Mouse (Mus musculus): ENCODE data around the gene Pwp1. TPM values are rescaled to one million over a fixed set of nuclear protein-coding genes. Genes with fewer than 3 reads are reported as not detected.

Gene Pwp1
- total RNA-seq (2023; ENCODE audit: inconsistent age): 22.0 to 26.8 TPM (median 24.8 TPM) in 4 replicates

GRCm38 (mm10) chr10:85829085-85829853 is at the start of gene Pwp1:
Pwp1 (plus strand) TSS chr10:85829494.

DNA sequence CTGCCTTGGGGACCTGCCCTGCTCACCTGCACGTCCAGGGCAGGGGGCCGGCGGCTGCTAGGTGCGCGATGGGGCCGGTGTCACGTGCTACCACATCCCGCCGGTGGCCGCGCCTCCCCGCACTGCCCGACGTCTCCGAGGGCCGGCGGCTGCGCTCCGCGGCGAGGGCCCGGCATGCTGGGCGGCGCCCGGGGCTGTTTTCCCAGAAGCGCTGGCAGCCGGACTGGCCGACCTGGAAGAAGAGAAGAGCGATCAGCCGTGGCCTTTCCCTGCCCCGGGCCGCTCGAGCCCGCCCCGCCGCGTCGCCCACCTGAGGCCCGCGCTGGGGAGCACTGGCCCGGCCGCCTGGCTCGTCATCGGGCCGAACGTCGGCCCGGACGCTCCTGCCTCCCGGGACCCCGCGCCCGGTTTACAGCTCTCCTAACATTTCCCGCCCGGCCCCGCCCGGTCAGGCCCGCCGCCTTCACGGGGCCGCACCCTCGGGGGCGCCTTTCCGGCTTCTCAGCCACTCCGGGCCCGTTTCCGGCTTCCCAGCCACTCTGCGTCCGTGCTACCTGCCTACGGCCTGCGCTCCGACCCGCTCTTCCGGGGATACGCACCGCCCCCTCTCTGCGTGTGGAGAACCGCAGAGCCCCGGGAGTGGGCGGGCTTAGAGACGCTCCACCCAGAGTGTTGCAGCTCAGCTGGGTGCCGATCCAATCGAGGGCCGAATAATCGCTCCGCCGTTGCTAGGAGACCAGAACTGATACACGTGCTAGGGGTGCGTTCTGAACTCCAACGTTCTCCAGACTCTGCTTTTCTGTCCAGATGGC is 87.4 kb downstream of the Pwp1 start, which contains the start of gene Prdm4:
Gene Prdm4, minus strand, starts transcription at position 645 of the 812 bp plus-strand sequence.

DNA sequence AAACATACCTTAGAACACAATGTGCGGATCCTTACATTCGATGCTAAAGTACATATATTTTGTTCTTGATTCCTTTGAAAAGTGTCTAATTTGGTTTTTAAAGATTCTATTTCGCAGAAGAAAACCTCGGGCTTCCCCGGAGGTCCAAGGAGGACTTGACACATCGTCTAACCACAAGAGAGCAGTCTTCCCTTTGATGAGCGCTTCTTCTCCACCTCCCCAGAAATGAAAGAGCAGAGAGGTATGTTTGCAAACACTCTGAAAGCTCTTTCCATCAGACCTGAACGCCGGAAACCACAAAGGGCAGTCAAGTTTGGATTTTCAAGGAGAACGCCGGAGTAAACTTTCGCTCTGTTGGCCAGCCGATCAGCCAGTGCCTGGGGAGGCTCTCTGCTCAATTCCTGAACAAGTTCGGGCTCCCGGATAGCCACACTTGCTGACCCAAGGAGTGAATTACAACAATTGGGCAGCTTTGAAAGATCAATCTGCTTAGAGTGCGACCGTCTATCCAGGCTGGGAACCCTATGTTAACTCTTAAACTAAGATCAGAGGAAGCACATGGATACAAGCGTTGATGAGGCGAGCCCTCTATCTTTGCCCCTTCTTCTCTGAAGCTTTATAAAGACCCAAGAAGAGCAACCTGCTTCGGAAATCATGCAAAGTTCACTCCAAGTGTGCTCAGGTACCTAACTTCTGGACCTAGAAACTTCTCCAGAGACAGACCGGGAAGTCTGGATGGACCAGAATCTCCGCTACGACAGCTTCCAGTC is 98.6 kb downstream of the Pwp1 start, which contains the start of gene Ascl4:
Gene Ascl4, plus strand, starts transcription at position 6 of the 770 bp plus-strand sequence.

Other genes with a start within 250 kb of the Pwp1 start
- gene Prdm4, start 87.6 kb downstream of the Pwp1 start, total RNA-seq (2023; ENCODE audit: inconsistent age): 49.8 to 62.2 TPM (median 57.3 TPM) in 4 replicates
- gene Ascl4, start 98.2 kb downstream of the Pwp1 start, total RNA-seq (2023; ENCODE audit: inconsistent age): 0.24 to 0.26 TPM in 2 of 4 replicates, not detected in the others
- gene Rtcb, start 128.3 kb downstream of the Pwp1 start, total RNA-seq (2023; ENCODE audit: inconsistent age): 102 to 116 TPM (median 104 TPM) in 4 replicates
- not detected in 4 replicates for gene Bpifc, start 182.4 kb downstream of the Pwp1 start, total RNA-seq (2023; ENCODE audit: inconsistent age)
- gene Fbxo7, start 192.5 kb downstream of the Pwp1 start, total RNA-seq (2023; ENCODE audit: inconsistent age): 36.6 to 43.1 TPM (median 41.3 TPM) in 4 replicates

Data from B cell, adult (primary cell).